ENCODE assay signal across 9 mouse cellular contexts in genomic region chr12:54286911-54287819, GRCm38 (mm10).
A peak's percentile ranks its signal among the peaks of the same experiment; 100 is the strongest.
DNase-seq lines count a peak whose midpoint lies in the region; ATAC-seq lines count a peak whose summit lies in the region.
"Had no signal": no experiment of that assay in that cellular context is flagged by ENCODE, and none has a peak within 500 bp of the region (broad histone marks: within the 10 kb centered on the region; RNA-seq: fewer than 3 reads in every experiment).

No protein-coding gene starts in this region.

- peak; percentile 13 for DNase-seq in gastrocnemius, adult 18-20 months (ENCODE audit: low spot score)
- DNase-seq in gastrocnemius, postnatal 36 days: no peak
- peak; percentile 13 for DNase-seq in lung, postnatal 36 days
- no peak for DNase-seq in frontal cortex, postnatal 14 days (ENCODE audit: low spot score in 2 of 2)
- no peak for DNase-seq in cerebellum, postnatal 36 days
- DNase-seq in kidney, adult 18-20 months: no peak
- DNase-seq: liver, embryonic 13.5 days had no signal

- no peak overlapping the region for H3K9ac ChIP-seq in embryonic facial prominence, embryonic 13.5 days
- no peak overlapping the region for H3K9ac ChIP-seq in heart, embryonic 15.5 days
- H3K9ac ChIP-seq: liver, embryonic 13.5 days had no signal

- 0 out of 2 replicates have a peak, but pooled peaks have one; percentile 26 for ATAC-seq in embryonic facial prominence, embryonic 13.5 days (ENCODE audit: insufficient number of reproducible peaks, insufficient read depth, low FRiP score, low TSS enrichment, low read depth)
- ATAC-seq in heart, embryonic 15.5 days (replicated peaks; ENCODE audit: insufficient number of reproducible peaks, insufficient read depth, low FRiP score, low read depth): peak; percentile 85

- H3K9me3 ChIP-seq in embryonic facial prominence, embryonic 13.5 days: no peaks in the 10 kb centered on the region
- H3K9me3 ChIP-seq in heart, embryonic 15.5 days (replicated peaks): no peaks in the 10 kb centered on the region
- H3K9me3 ChIP-seq: liver, embryonic 13.5 days had no signal

- 0 out of 2 replicates have a peak overlapping the region, but pooled peaks have one; percentile 39 for H3K27ac ChIP-seq in embryonic facial prominence, embryonic 13.5 days
- H3K27ac ChIP-seq in heart, embryonic 15.5 days: peak overlapping the region; percentile 80
- H3K27ac ChIP-seq: liver, embryonic 13.5 days had no signal

- WGBS in embryonic facial prominence, embryonic 13.5 days: 49% methylated on average over 16 of the region's 16 CpGs
- WGBS in heart, embryonic 15.5 days: 37% methylated on average over 16 of the region's 16 CpGs

- H3K4me3 ChIP-seq in embryonic facial prominence, embryonic 13.5 days: no peak overlapping the region
- no peak overlapping the region for H3K4me3 ChIP-seq in heart, embryonic 15.5 days
- H3K4me3 ChIP-seq: liver, embryonic 13.5 days had no signal

- no peak overlapping the region for H3K4me2 ChIP-seq in embryonic facial prominence, embryonic 13.5 days
- peak overlapping the region; percentile 5; the same call in 1 of the 2 replicates for H3K4me2 ChIP-seq in heart, embryonic 15.5 days
- H3K4me2 ChIP-seq: liver, embryonic 13.5 days had no signal

- H3K36me3 ChIP-seq in embryonic facial prominence, embryonic 13.5 days: no peaks in the 10 kb centered on the region
- no peaks in the 10 kb centered on the region for H3K36me3 ChIP-seq in heart, embryonic 15.5 days
- H3K36me3 ChIP-seq: liver, embryonic 13.5 days had no signal

- no peaks in the 10 kb centered on the region for H3K27me3 ChIP-seq in embryonic facial prominence, embryonic 13.5 days
- H3K27me3 ChIP-seq in heart, embryonic 15.5 days: no peaks in the 10 kb centered on the region
- H3K27me3 ChIP-seq: liver, embryonic 13.5 days had no signal

- intact Hi-C loops in gastrocnemius, postnatal 36 days (cut with DNase I): no loop called here

- H3K4me1 ChIP-seq in embryonic facial prominence, embryonic 13.5 days: peaks cover 21% of the 10 kb centered on the region
- H3K4me1 ChIP-seq in heart, embryonic 15.5 days (replicated peaks): peaks cover 32% of the 10 kb centered on the region
- H3K4me1 ChIP-seq: liver, embryonic 13.5 days had no signal

Comparison
In these comparisons a context has a peak if more than half of its experiments do, and no peak if none do; other contexts are left out.
1. DNase-seq: peak in gastrocnemius, adult 18-20 months (single experiment) and lung, postnatal 36 days (single experiment); none in gastrocnemius, postnatal 36 days (0 of 2), frontal cortex, postnatal 14 days (0 of 2), cerebellum, postnatal 36 days (0 of 2) and kidney, adult 18-20 months (single experiment).